Mouse (Mus musculus) CH12.LX (cell line): Measurements from ENCODE around the gene Frmd8. TPM values are rescaled to one million over a fixed set of nuclear protein-coding genes. Genes with fewer than 3 reads are reported as not detected.

ENCODE experiments used
- DNase-seq: peaks from one replicate; pipeline ENCODE4 v3.0.0-alpha.2; 2013; ENCODE audit errors: extremely low read depth
- H3K27ac ChIP-seq: 2 replicates; pipeline ENCODE4 v1.5.1; 2012; ENCODE audit warnings: low read depth, mild to moderate bottlenecking, control low read depth, moderate library complexity; ENCODE audit not compliant: insufficient read depth
- H3K27me3 ChIP-seq: replicated peaks from 2 replicates; pipeline ENCODE3; 2012; ENCODE audit warnings: inconsistent platforms
- H3K36me3 ChIP-seq, 2 experiments: replicated peaks in 1 of 2; 2 replicates each; pipeline versions ENCODE3 to v1.6.1; 2012; ENCODE audit warnings: inconsistent platforms in 1 of 2, low read length in 1 of 2, mild to moderate bottlenecking in 1 of 2, mixed read lengths in 1 of 2, moderate library complexity in 1 of 2; ENCODE audit not compliant: control insufficient read depth in 1 of 2, insufficient read depth in 1 of 2
- H3K4me1 ChIP-seq, 2 experiments: 2 replicates each; pipeline ENCODE4 v1.6.1; 2012; ENCODE audit warnings: inconsistent platforms in 1 of 2, moderate library complexity in 1 of 2; ENCODE audit not compliant: insufficient read depth in 2 of 2, control insufficient read depth in 1 of 2
- H3K4me2 ChIP-seq: 2 replicates; pipeline ENCODE4 v1.6.1; 2012; ENCODE audit warnings: low read depth, mild to moderate bottlenecking, control low read depth; ENCODE audit not compliant: poor library complexity, insufficient read depth, severe bottlenecking
- H3K4me3 ChIP-seq, 3 experiments: fragments of 150-350 bp in 1 of 3; sonication (generic) in 1 of 3; replicated peaks in 1 of 3; 2 replicates each; pipeline versions ENCODE3 to v1.5.1; 2011 to 2012; ENCODE audit warnings: low read depth in 2 of 3, low read length in 2 of 3, mild to moderate bottlenecking in 2 of 3, moderate library complexity in 2 of 3, control low read depth in 1 of 3, improper control_type of control experiment in 1 of 3, inconsistent platforms in 1 of 3, mixed read lengths in 1 of 3; ENCODE audit not compliant: poor library complexity in 1 of 3
- H3K79me2 ChIP-seq: replicated peaks from 2 replicates; pipeline ENCODE4 v1.6.1; 2012; ENCODE audit warnings: mild to moderate bottlenecking, moderate library complexity; ENCODE audit not compliant: control insufficient read depth, poor library complexity, insufficient read depth, severe bottlenecking; ENCODE audit errors: extremely low read depth
- H3K9ac ChIP-seq: 2 replicates; pipeline ENCODE4 v1.6.1; 2012; ENCODE audit warnings: low read depth, mild to moderate bottlenecking, control low read depth, moderate library complexity; ENCODE audit not compliant: insufficient read depth
- H3K9me3 ChIP-seq: replicated peaks from 2 replicates; pipeline ENCODE3; 2012; ENCODE audit warnings: low read length, inconsistent platforms, mixed read lengths
- CHD1 ChIP-seq: IDR thresholded peaks from 2 replicates; pipeline ENCODE4 v1.6.1; 2012; ENCODE audit warnings: low read depth, low read length, improper control_type of control experiment, inconsistent platforms
- E2F4 ChIP-seq: IDR thresholded peaks from 2 replicates; pipeline ENCODE4 v1.6.1; 2011; ENCODE audit warnings: low read depth, low read length, improper control_type of control experiment; ENCODE audit not compliant: insufficient replicate concordance
- ELF1 ChIP-seq: IDR thresholded peaks from 2 replicates; pipeline ENCODE4 v1.6.1; 2014; ENCODE audit warnings: low read depth, mild to moderate bottlenecking, inconsistent platforms, low read length, improper control_type of control experiment
- EP300 ChIP-seq: IDR thresholded peaks from 2 replicates; pipeline ENCODE4 v1.6.1; 2011; ENCODE audit warnings: low read length, improper control_type of control experiment
- ETS1 ChIP-seq: conservative IDR thresholded peaks from 2 replicates; pipeline ENCODE4 v1.6.1; 2012; ENCODE audit warnings: low read depth, mild to moderate bottlenecking, inconsistent platforms, low read length, improper control_type of control experiment, moderate library complexity
- GABPA ChIP-seq: IDR thresholded peaks from 2 replicates; pipeline ENCODE4 v1.6.1; 2012; ENCODE audit warnings: low read depth, low read length, improper control_type of control experiment, inconsistent platforms; ENCODE audit not compliant: insufficient replicate concordance
- JUN ChIP-seq: IDR thresholded peaks from 2 replicates; pipeline ENCODE4 v1.6.1; 2011; ENCODE audit warnings: low read depth, mild to moderate bottlenecking, low read length, improper control_type of control experiment, moderate library complexity; ENCODE audit not compliant: insufficient read depth
- KAT2A ChIP-seq: IDR thresholded peaks from 2 replicates; pipeline ENCODE4 v1.6.1; 2012; ENCODE audit warnings: low read length, improper control_type of control experiment, inconsistent platforms; ENCODE audit not compliant: insufficient replicate concordance
- MAFK ChIP-seq: IDR thresholded peaks from 2 replicates; pipeline ENCODE4 v1.6.1; 2011; ENCODE audit warnings: low read length, improper control_type of control experiment; ENCODE audit not compliant: insufficient replicate concordance
- MAX ChIP-seq: IDR thresholded peaks from 2 replicates; pipeline ENCODE4 v1.6.1; 2011; ENCODE audit warnings: low read length, improper control_type of control experiment
- MEF2A ChIP-seq: IDR thresholded peaks from 2 replicates; pipeline ENCODE4 v1.6.1; 2014; ENCODE audit warnings: low read depth, mild to moderate bottlenecking, inconsistent platforms, low read length, improper control_type of control experiment, borderline replicate concordance
- MXI1 ChIP-seq: IDR thresholded peaks from 2 replicates; pipeline ENCODE4 v1.6.1; 2011; ENCODE audit warnings: mild to moderate bottlenecking, low read depth, low read length, improper control_type of control experiment
- MYC ChIP-seq: IDR thresholded peaks from 2 replicates; pipeline ENCODE4 v1.6.1; 2011; ENCODE audit warnings: low read depth, mild to moderate bottlenecking, improper control_type of control experiment, low read length
- NRF1 ChIP-seq: IDR thresholded peaks from 2 replicates; pipeline ENCODE4 v1.6.1; 2014; ENCODE audit warnings: low read depth, mild to moderate bottlenecking, inconsistent platforms, low read length, improper control_type of control experiment, moderate library complexity
- PAX5 ChIP-seq: IDR thresholded peaks from 2 replicates; pipeline ENCODE4 v1.6.1; 2012; ENCODE audit warnings: low read length, inconsistent platforms, mixed read lengths
- POLR2A ChIP-seq: IDR thresholded peaks from 2 replicates; pipeline ENCODE4 v1.6.1; 2011; ENCODE audit warnings: low read depth, mild to moderate bottlenecking, improper control_type of control experiment, low read length
- POLR2AphosphoS2 ChIP-seq: IDR thresholded peaks from 2 replicates; pipeline ENCODE4 v1.6.1; 2011; ENCODE audit warnings: low read depth, low read length, improper control_type of control experiment
- SIN3A ChIP-seq: IDR thresholded peaks from 2 replicates; pipeline ENCODE4 v1.6.1; 2012; ENCODE audit warnings: low read length, improper control_type of control experiment, inconsistent platforms
- TBP ChIP-seq: conservative IDR thresholded peaks from 2 replicates; pipeline ENCODE4 v1.6.1; 2011; ENCODE audit warnings: low read depth, low read length, improper control_type of control experiment
- TCF12 ChIP-seq: IDR thresholded peaks from 2 replicates; pipeline ENCODE4 v1.6.1; 2014; ENCODE audit warnings: low read depth, mild to moderate bottlenecking, inconsistent platforms, low read length, improper control_type of control experiment
- USF1 ChIP-seq: IDR thresholded peaks from 2 replicates; pipeline ENCODE4 v1.6.1; 2014; ENCODE audit warnings: low read depth, mild to moderate bottlenecking, inconsistent platforms, low read length, improper control_type of control experiment
- USF2 ChIP-seq: conservative IDR thresholded peaks from 2 replicates; pipeline ENCODE4 v1.6.1; 2011; ENCODE audit warnings: low read depth, low read length, improper control_type of control experiment
- ZNF384 ChIP-seq: IDR thresholded peaks from 2 replicates; pipeline ENCODE4 v1.6.1; 2012; ENCODE audit warnings: low read depth, low read length, improper control_type of control experiment, inconsistent platforms
- dilution Hi-C: fragments of 300-500 bp; cut with MboI; formaldehyde crosslinking; loops from 2 replicates; pipeline ENCODE4 v1.14.3; 2020; ENCODE audit warnings: low sequenced_read_pairs; ENCODE audit not compliant: extremely low pct_unique_long_range_greater_than_20kb, extremely low pct_ligation_motif_present
- in situ Hi-C: fragments of 300-500 bp; cut with MboI; formaldehyde crosslinking; loops from 3 replicates; pipeline ENCODE4 v1.14.3; 2019; ENCODE audit warnings: low sequenced_read_pairs, low pct_ligation_motif_present, low pct_unique_long_range_greater_than_20kb, mixed read lengths
- polyA plus RNA-seq: library from polyadenylated mRNA; unstranded; fragments of >175 nt; gene quantifications from 2 replicates; pipeline ENCODE4 v1.2.1, GENCODE M21; 2012; ENCODE audit warnings: low read depth; ENCODE audit not compliant: insufficient read length
- total RNA-seq, 2 experiments: library from RNA; depleted of rRNA; stranded (reverse); fragments of 300-350 nt in 1 of 2; fragments of >200 nt in 1 of 2; gene quantifications; 2 replicates each; pipeline ENCODE4 v1.2.3; 2012 to 2014

The Frmd8 gene
- total and polyA plus RNA-seq, 3 experiments, result 13.5 to 30.7 (median 25.2) TPM

- TF ChIP-seq TCF12, result peak; percentile 63; the same call in 1 of the 2 replicates
- TF ChIP-seq MEF2A, result peak; percentile 23; the same call in 1 of the 2 replicates
Measured at GRCm38 (mm10) chr19:5912103-5913006, 37.3 kb upstream of the Frmd8 start (continued).

- peak; percentile 10 for DNase-seq
- H3K9me3 ChIP-seq, result no peaks in the 10 kb centered on the region
- no peaks in the 10 kb centered on the region for H3K27me3 ChIP-seq
- no peak overlapping the region for H3K27ac ChIP-seq
- H3K9ac ChIP-seq, result peak overlapping the region; percentile 96
- in situ Hi-C loops (no loop called here), dilution Hi-C loops (no loop called here)
- H3K4me1 ChIP-seq, result peaks cover 11 to 40% of the 10 kb centered on the region in 2 experiments
- peak overlapping the region; percentile 90 to 100 (median 93) for H3K4me3 ChIP-seq
- H3K36me3 ChIP-seq, result peaks cover 11 to 45% of the 10 kb centered on the region in 2 experiments
- no peak; the same call in 1 of the 2 replicates for TF ChIP-seq MXI1
- TF ChIP-seq ZNF384, result peak; percentile 44; the same call in 1 of the 2 replicates
- TF ChIP-seq SIN3A, result 0 out of 2 replicates have a peak, but pooled peaks have one; percentile 11
- peak overlapping the region; percentile 94 for H3K4me2 ChIP-seq
- H3K79me2 ChIP-seq, result peaks cover 60% of the 10 kb centered on the region
Measured at GRCm38 (mm10) chr19:5911430-5912102, 36.5 kb upstream of the Frmd8 start.

- H3K79me2 ChIP-seq, result peaks cover 61% of the 10 kb centered on the region
- H3K9ac ChIP-seq, result no peak overlapping the region
- DNase-seq, result no peak
- H3K27ac ChIP-seq, result no peak overlapping the region
- H3K4me1 ChIP-seq, result peaks cover 10 to 37% of the 10 kb centered on the region in 2 experiments
- H3K4me2 ChIP-seq, result no peak overlapping the region
- in situ Hi-C loops, result no loop called here
- H3K27me3 ChIP-seq, result no peaks in the 10 kb centered on the region
- TF ChIP-seq JUN (no peak), NRF1 (no peak), CHD1 (no peak), E2F4 (no peak), MAX (no peak), EP300 (no peak), KAT2A (no peak), ZNF384 (no peak), POLR2AphosphoS2 (no peak), ETS1 (no peak), USF1 (no peak), MAFK (no peak), TBP (no peak), GABPA (no peak), ELF1 (no peak), USF2 (no peak), PAX5 (no peak), POLR2A (no peak), MXI1 (no peak), MYC (no peak)
- TF ChIP-seq, all 38 proteins: peak for 0
- dilution Hi-C loops, result no loop called here
- no peaks in the 10 kb centered on the region for H3K9me3 ChIP-seq
- H3K4me3 ChIP-seq, result no peak overlapping the region
- peaks cover 21 to 49% of the 10 kb centered on the region in 2 experiments for H3K36me3 ChIP-seq
Measured at GRCm38 (mm10) chr19:5910221-5910620, 35.1 kb upstream of the Frmd8 start.
